Mouse (Mus musculus) ES-CJ7 (cell line): ENCODE data around the gene Chaf1a.

Source experiments
- DNase-seq: peaks from one replicate; pipeline ENCODE4 v3.0.0; 2011; ENCODE audit warnings: low read depth, low spot score

The Chaf1a gene

GRCm38 (mm10) chr17:56020400-56021084, 19.7 kb upstream of the Chaf1a start:
- DNase-seq = no peak

GRCm38 (mm10) chr17:56021161-56021910, 18.9 kb upstream of the Chaf1a start:
- DNase-seq = no peak

- no peak for DNase-seq
These were observed 17.9 kb upstream of the Chaf1a start for GRCm38 (mm10) chr17:56022131-56022988.

- DNase-seq = no peak
These were observed 17.3 kb upstream of the Chaf1a start for GRCm38 (mm10) chr17:56022989-56023290.

- no peak for DNase-seq
These were observed 16.9 kb upstream of the Chaf1a start for GRCm38 (mm10) chr17:56023386-56023785.

- DNase-seq = no peak
These were observed 15.8 kb upstream of the Chaf1a start for GRCm38 (mm10) chr17:56024476-56024875.

- no peak for DNase-seq
These were observed 15.3 kb upstream of the Chaf1a start for GRCm38 (mm10) chr17:56024931-56025330.

- DNase-seq = no peak
These were observed 13.9 kb upstream of the Chaf1a start for GRCm38 (mm10) chr17:56026303-56026702.

- no peak for DNase-seq
These were observed 13.4 kb upstream of the Chaf1a start for GRCm38 (mm10) chr17:56026881-56027280.

GRCm38 (mm10) chr17:56027801-56028441, 12.3 kb upstream of the Chaf1a start:
- DNase-seq = no peak

- no peak for DNase-seq
These were observed 9.9 kb upstream of the Chaf1a start for GRCm38 (mm10) chr17:56030238-56030870.

GRCm38 (mm10) chr17:56030919-56031318, 9.3 kb upstream of the Chaf1a start:
- DNase-seq = no peak

- no peak for DNase-seq
These were observed 8.8 kb upstream of the Chaf1a start for GRCm38 (mm10) chr17:56031431-56031830.

GRCm38 (mm10) chr17:56032127-56032733, 8.0 kb upstream of the Chaf1a start:
- DNase-seq = no peak

- no peak for DNase-seq
These were observed 7.4 kb upstream of the Chaf1a start for GRCm38 (mm10) chr17:56032831-56033230.

- no peak for DNase-seq
These were observed 6.1 kb upstream of the Chaf1a start for GRCm38 (mm10) chr17:56034040-56034725.

- no peak for DNase-seq
These were observed 5.5 kb upstream of the Chaf1a start for GRCm38 (mm10) chr17:56034726-56035100.

GRCm38 (mm10) chr17:56035216-56035615, 5.0 kb upstream of the Chaf1a start:
- no peak for DNase-seq

- peak; percentile 98 for DNase-seq
These were observed 3.9 kb upstream of the Chaf1a start, which contains the start of gene Sh3gl1 for GRCm38 (mm10) chr17:56036176-56036900. Gene Sh3gl1 (minus strand): TSS chr17:56036635.

GRCm38 (mm10) chr17:56036901-56037287, 3.3 kb upstream of the Chaf1a start:
- DNase-seq = no peak
